Mouse (Mus musculus): ENCODE measurements around the gene Chrna1.
A peak's percentile ranks its signal among the peaks of the same experiment; 100 is the strongest.

Chrna1 gene

DNA sequence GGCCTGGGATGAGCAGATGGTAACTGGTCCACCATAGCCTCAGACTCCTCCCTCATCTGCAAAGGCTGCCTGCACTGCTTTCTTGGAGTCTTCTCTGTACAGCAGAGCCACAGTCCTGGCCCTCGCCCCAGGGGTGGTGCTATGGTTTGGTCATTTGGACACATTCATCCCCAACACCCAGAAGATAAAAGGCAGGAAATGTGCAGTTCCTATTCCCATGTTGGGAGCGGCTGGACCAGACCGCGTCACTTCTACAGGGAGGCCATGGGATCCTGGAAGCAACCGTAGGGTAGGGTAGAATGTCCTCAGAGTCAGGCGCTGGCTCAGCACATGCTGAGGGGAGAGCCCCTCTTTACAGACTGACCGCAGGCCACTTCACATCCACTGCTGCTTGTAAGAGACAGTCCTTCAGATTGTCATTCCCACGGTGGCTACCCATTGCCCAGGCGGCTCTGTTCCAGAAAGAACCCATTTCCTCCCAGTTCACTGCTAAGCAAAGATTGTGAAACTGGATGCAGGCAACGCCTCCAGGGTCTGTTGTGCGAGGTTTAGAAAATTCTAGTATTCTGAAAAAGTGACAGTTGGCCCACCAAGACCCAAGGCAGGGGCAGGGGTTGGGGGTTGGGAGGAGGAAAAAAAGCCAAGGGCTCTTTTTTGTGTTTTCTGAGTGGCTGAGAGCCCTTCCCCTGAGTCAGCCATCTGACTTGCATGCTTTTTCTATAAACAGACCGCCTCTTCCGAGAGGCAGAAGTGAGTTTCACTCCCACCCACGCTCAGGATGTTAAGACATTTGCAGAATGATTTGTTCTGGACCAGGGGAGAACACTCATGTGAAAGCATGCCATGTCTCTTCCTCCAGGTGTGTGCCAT, 12.3 kb upstream of the Chrna1 start:
- peak; percentile 48 for DNase-seq (ENCODE audit: extremely low read depth, insufficient read length, low spot score)

DNA sequence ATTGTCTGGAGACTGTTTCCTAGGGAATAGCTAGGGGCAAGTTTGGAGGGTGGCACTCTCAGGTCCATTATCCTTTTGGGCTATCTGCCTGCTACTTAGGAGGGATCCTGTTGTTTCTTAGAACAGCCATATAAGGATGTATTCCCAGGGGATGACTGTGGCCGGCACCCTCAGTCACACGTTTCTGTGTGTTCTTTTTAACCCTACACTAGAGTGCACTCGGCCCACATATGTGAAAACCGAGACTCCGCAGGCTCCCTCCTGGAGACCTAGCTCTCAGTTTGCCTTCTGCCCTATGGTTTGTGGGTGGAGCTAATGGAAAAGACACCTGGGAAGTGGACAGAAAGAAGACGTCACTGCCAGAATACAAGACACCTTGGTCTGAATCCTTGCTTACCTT, 11.1 kb upstream of the Chrna1 start:
- DNase-seq (ENCODE audit: extremely low read depth, insufficient read length, low spot score) = no peak

DNA sequence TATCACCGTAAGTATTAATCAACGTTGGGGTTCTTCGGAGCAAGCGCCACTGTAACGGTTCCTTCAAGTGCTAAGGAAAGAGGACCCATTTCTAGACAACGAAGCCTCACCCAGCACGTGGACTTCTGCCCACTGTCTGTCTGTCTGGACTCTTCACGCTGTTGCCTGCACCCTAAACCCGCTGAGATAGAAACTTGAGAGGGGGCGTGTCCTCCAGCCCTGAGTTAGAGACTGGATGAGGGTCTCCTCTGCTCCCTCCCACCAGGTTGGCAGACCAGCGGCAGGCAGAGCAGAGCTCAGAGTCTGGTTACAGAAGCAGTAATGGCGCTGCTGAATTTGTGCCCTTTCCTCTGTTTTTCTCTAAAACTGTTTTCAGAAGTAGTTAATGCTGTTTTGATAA, 10.0 kb upstream of the Chrna1 start:
- DNase-seq (ENCODE audit: extremely low read depth, insufficient read length, low spot score) = no peak

DNA sequence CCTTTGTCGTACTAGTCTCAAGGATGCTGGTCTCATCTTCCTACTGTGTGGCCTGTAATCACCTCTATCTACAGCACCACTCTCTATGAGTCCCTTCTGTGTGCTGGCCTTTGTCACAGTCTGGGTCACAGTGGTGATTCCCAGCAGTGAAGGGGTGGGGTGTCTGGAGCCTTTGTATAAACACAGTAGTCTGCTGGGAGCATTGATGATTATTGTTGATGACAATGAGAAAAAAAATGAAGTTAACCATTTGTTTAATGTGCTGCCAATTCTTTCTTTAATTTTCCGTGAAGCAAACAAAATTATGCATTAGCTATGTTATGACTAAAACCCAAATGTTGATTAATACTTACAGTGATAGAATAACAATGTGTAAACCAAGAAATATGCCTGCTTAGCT, 8.8 kb upstream of the Chrna1 start:
- no peak for DNase-seq (ENCODE audit: extremely low read depth, insufficient read length, low spot score)

DNA sequence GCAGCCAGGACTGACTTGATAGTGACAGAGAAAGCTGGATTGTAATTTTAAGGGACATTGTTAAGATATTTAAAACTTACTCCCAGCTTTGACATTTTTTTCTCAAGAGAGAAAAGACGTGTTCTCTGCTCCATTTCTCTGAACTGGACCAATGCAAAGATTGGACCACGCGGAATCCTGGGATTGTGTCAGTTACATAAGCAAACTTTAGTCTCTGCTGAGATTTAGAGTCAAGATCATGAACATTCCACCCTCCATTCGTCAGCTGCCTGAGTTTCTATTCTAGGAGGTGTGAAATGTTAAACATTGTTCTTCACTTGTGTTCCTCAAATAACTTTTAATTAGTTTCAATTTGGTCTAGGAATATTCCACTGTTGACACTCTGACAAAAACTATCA, 7.0 kb upstream of the Chrna1 start:
- DNase-seq (ENCODE audit: extremely low read depth, insufficient read length, low spot score) = no peak

DNA sequence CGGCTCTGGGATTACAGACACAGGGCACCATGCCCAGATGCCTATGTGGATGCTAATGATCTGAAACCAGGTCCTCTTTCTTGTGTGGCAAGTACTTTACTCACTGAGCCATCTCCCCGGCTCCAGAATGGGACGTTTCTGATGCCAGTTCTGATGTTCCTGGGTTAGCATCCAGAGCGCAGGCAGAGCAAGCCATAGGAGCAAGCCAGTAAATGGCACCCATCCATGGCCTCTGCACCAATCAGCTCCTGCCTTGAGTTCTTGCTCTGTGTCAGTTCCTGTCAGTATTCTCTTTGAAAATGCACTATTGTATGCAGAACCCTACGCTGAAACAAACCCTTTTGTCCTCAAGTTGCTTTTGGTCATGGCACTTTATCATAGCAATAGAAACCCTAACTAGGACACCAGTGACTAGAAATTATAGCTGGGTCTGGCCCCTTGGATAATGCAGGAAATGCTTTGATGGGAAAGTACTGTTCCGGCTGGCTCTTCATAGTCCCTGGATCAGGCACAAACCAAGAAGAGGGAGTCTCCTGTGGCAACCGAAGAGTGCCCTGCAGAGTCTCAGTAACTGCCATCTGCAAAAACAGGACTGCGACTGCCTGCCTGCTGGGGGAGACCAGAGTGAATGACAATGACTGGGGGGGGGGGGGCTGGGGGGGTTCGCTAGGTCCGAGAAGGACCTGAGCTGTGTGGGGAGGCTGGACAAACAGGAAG, 6.4 kb upstream of the Chrna1 start:
- DNase-seq (ENCODE audit: extremely low read depth, insufficient read length, low spot score) = no peak

DNA sequence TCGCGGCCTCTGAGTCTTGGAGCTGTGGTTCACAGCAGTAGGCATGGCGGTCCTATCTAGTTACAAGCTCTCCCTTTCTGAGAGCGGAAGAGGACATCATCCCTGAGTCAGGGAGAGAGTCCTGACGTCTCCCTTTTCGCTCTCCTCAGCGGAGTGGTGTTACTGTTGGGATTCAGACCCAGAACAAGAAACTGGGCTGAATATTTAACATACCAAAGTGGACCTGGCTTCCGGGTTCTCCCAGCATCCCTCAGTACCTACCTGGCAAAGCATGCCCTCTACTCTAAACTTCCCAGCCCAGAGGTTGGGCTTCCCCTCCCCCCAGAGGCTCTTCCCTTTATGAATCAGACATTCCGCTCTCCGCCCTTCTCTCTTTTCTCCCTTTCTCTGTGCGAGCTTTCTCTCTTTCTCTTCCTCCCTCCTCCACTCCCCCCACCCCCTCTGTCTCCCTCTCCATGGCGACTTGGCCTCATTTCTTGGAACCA, 5.3 kb upstream of the Chrna1 start:
- peak; percentile 35 for DNase-seq (ENCODE audit: extremely low read depth, insufficient read length, low spot score)

DNA sequence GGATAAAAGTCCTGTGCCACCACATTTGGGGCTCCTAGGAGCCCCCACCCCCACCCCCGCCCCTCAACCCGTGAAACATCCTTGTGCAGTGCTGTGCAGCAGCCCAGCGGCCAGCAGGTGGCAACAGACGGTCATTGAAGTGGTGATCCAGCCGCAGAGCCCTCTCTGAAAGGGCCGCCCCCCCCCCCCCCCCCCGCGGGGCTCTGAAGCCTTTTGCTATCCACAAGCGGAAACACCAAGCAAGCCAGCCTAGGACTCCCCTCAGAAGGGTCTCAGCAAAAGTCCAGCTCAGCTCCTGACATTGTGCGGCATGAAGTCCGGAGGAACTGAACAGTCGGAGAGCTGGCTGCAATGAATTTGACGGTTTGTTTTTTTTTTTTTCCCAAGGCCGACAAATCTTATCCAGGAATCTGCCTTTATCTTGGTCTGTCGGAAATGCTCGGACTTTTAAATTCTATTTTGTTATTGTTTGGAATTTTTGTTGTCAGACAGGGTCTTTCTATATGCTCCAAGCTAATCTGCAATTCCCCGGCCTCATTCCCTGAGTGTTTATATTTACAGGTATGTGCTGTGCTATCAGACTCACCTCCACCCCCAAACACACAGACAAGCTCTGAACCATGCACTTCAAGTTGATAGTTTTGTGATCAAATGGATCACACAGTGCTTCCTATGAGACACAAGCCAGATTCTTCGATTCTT, 4.7 kb upstream of the Chrna1 start:
- DNase-seq (ENCODE audit: extremely low read depth, insufficient read length, low spot score) = peak; percentile 73

DNA sequence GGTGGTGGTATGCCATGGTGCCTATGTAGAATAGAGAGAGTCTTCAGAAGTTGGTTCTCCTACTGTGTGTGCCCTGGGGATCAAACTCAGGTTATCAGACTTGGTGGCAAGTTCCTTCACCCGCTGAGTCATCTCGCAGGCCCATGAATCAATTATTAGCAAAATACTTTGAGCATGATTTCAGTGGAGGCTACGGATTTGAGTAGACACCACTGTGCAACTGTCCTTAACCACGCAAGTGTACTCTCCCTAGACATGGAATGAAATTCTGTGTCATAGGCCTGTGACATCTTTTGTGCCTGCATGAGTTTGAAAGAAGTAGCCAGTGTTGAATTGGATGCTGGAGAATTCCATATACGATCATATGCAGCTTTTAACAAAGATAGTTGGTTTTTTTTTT, 582 bp upstream of the Chrna1 start:
- no peak for DNase-seq (ENCODE audit: extremely low read depth, insufficient read length, low spot score)

DNA sequence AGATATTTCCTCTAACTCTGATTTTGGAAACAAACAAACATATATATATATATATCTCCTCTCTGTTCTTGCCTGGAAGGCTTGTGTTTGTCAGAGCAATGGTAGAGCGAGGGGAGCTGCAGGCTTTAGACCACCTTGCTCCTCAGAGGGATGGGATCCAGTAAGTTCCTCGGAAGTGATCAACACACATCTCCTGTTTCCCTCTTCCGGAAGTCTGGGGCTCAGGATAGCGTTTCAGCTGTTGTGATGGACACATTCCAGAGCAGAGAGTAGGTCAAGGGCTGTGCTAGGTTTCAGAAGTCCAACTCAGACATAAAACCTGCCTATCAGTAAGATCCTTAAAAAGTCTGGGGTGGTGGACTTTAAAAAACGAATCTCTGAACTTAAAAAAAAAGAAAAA, 970 bp downstream of the Chrna1 start:
- no peak for DNase-seq (ENCODE audit: extremely low read depth, insufficient read length, low spot score)

DNA sequence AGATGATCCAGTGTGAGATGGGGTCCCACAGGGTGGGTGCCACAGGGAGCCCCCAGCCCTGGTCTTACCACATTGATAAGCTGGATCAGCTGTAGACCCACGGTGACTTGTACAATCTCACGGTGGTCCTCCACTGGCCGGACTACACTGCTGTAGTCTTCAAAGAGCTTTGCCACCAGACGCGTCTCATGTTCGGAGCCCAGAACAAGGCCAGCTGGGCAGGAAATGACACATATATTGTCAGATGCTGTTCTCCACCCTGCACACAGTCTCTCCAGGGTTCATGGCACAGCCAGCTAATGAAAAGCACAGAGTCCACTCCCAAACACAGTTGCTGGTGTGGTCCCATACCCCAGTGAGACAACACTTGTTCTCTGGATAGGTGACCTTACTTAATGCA, 5.7 kb downstream of the Chrna1 start:
- DNase-seq (ENCODE audit: extremely low read depth, insufficient read length, low spot score) = no peak

DNA sequence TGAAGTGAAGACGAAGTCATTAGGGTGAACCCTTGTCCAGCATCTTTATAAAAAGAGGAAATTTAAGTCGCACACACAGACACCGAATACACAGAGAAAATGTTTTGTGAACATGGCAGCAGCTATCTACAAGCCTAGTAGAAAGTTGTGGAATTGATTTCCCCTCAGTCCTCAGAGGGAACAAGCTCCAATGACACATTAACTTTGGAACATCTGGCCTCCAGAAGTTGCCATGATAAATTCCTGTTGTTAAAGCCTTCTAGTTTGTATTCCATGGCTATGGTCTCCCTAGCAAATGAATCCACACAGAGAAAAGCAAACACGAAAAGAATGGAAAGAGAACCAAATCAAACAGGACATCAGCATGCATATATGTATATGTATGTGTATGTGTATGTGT, 6.6 kb downstream of the Chrna1 start:
- DNase-seq (ENCODE audit: extremely low read depth, insufficient read length, low spot score) = no peak

DNA sequence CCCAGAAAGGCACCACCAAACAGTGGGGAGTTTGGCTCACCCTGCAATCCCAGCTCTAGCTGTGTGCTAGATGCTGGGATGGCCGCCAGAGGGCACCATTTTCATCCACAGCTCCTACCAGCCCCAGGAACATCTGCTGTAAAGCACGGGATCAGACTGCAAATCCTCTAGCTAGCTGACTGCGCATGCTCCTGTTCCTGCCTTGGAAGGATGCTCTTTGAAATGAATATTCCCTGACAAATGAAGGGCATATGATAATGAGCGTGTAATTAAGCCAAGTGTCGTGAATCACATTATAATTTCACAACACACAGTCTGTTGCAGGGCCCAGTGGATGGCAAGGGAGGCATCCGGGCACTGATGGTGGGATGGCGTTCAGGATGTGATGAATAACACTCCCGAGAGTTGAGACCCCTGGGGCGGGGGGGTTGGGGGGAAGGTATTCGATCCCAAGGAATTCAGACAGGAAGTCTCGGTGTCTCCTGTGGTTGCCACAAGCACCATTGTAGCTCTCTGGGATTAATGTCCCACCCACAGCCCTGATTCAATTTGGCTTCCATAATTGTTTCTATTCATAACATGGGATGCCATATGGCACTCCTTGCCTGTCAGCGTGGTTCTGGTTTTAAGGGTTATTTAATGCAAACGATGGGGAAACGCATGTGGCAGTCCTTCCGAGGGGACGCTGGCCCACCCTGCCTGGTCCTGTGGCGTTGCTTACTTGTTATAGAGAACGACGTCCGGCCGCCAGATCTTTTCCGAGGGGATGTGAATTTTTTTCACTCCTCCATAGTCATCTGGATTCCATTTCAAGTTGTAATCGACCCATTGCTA, 7.4 kb downstream of the Chrna1 start:
- no peak for DNase-seq (ENCODE audit: extremely low read depth, insufficient read length, low spot score)

DNA sequence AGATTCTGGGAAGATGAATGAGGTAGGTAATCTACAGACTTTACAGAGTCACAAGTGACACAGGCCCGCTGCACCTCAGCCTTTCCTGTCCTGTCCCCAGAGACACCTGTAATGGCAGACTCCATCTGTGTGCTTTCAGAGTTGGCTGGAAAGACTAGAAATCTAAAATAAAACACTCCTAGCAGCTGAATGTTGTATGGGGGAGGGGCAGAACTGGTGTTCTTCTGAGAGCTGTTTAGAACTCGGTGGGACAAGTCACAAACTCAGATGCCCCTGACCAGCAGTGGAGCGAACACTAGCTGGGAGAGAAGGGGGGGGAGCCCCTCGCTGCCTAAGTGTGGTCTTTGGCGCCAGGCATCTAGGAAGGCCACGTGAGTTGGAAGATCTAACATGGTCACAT, 8.2 kb downstream of the Chrna1 start:
- no peak for DNase-seq (ENCODE audit: extremely low read depth, insufficient read length, low spot score)

DNA sequence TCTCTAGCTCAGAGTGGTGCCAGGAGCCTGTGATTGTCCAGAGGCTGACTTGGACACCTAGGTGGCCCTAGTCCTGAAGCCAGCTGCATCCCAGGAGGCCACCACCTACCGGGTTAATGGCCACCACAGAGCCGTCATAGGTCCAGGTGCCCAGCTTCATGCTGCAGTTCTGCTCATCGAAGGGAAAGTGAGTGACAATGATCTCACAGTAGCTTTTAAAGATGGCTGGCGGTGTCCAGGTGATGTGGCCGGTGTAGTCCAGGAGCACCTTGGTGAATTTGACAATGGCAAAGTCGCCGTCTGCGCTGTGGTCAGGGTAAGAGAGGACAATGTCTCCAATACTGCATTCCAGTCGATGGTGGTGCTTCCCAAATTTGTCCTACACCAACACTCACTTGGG, 8.8 kb downstream of the Chrna1 start:
- no peak for DNase-seq (ENCODE audit: extremely low read depth, insufficient read length, low spot score)

DNA sequence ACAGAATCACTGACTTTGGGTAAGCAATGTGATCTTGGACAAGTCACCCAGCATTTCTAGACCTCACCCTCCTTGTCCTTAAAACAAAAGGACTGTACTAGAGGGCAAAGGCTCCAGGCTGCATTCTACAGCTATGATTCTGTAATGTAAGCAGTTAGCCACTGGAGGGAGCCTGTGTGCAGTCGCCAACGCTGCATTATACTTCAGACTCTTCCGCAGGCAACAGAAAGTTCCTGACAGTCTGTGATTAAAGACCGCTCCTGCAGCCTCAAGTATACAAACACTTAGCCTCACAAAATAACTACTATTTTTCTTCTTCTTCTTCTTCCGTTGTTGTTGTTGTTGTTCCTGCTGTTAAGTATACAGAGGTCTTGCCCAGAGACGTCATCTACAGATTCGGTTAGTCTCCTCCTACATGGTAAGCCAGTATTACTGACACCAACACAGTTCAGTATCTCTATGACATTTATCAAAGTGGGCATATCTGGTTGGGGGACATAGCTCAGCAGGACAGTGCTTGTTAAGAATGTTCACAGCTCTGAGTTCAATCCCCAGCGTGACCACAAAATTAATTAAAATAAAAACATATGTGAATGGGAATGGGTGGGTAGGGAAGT, 13.0 kb downstream of the Chrna1 start:
- no peak for DNase-seq (ENCODE audit: extremely low read depth, insufficient read length, low spot score)

DNA sequence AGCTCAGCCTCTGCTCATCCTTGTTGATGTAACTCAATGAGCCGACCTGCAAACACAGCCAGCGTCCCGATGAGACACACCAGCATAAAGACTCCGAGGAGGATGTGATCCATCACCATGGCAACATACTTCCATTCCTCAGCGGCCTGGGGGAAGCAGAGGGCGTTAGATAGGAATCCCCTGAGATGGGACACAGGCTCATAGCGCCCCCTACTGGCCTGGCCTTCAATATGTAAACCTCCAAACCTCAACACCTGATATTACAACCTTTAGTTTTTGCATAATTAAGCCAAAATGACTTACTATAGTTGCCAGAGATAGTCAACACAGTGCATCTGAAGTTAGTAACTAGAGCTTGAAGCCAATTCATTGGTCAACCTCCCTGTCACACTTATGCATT, 14.0 kb downstream of the Chrna1 start:
- no peak for DNase-seq (ENCODE audit: extremely low read depth, insufficient read length, low spot score)

DNA sequence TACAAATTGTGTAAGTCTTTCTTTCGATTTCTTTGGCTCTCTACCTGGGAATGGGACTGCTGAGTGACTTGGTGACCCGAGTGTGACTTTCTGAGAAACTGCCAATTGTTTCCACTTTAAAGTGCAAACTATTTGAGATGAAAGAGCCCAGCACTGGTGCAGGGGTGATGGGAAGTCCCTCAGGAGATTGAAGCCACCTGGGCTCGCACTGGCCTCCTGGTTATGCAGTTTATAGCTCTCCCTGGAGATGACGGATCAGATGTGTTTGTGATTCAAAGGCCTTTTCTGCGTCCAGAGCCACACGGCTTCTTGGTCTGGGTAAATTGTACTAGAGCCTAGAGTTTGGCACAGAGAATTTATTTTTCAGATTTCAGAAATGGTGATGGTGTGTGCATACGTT, 16.4 kb downstream of the Chrna1 start:
- DNase-seq (ENCODE audit: extremely low read depth, insufficient read length, low spot score) = no peak

DNA sequence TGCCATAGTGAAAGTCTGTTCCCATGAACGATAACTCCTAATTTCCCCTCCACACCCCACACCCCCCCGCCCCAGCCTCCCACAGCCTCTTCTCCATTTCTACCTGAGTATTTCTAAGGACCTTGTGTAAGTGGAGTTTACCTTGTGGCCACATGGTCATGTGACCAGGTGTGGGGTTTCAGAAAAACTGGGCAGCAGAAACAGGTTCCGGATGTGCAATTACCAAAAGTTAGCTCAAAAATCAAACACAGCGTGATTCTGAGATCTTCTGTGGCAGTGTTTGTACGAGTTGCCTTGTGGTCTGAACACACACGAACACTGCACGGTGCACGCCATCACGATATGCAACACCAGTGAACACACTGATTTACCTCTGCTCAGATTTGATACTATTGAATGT, 17.5 kb downstream of the Chrna1 start:
- no peak for DNase-seq (ENCODE audit: extremely low read depth, insufficient read length, low spot score)

DNA sequence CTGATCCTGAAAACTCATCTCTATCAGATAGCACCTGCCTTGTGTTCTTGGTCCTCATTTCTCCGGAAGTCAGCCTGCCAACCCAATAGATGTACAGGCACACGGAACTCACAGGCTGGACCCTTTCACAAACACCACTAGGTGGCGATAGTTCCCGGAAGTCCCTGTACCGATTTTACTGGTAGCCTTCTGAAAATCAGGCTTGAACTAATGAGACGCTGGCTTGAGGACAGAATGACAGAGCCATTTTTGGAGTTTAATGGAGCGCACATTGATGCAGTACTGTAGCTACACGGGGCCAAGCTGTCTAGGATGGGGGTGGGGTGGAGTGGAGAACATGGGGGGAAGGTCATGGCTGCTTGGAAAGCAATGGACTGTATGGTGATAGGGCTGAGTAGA, 18.5 kb downstream of the Chrna1 start:
- no peak for DNase-seq (ENCODE audit: extremely low read depth, insufficient read length, low spot score)
